Mouse (Mus musculus) embryonic facial prominence, embryonic 11.5 days (tissue): ENCODE data around the gene Gata3. TPM values are rescaled to one million over a fixed set of nuclear protein-coding genes. Genes with fewer than 3 reads are reported as not detected.

Experiments used
- ATAC-seq: fragments of 200-750 bp; cut with Nextera tagmentation; replicated peaks from 2 replicates; pipeline ENCODE4 v1.8.0; 2017; ENCODE audit warnings: low read depth; ENCODE audit not compliant: insufficient number of reproducible peaks, low FRiP score, low TSS enrichment
- DNase-seq: peaks from one replicate; pipeline ENCODE4 v3.0.0-alpha.2; 2015; ENCODE audit warnings: low spot score
- H3K27ac ChIP-seq: fragments of 300-500 bp; sonication (generic); replicated peaks from 2 replicates; pipeline ENCODE4 v1.5.1; 2014; ENCODE audit warnings: mild to moderate bottlenecking, low read depth, low read length, control low read depth
- H3K27me3 ChIP-seq: fragments of 300-500 bp; sonication (generic); 2 replicates; pipeline ENCODE4 v1.6.1; 2014; ENCODE audit warnings: mild to moderate bottlenecking, low read length, moderate library complexity, mixed read lengths; ENCODE audit not compliant: control insufficient read depth, insufficient read depth
- H3K36me3 ChIP-seq: fragments of 300-500 bp; sonication (generic); replicated peaks from 2 replicates; pipeline ENCODE4 v1.6.1; 2014; ENCODE audit warnings: low read depth, mild to moderate bottlenecking, low read length, moderate library complexity, mixed read lengths; ENCODE audit not compliant: control insufficient read depth, insufficient read depth
- H3K4me1 ChIP-seq: fragments of 300-500 bp; sonication (generic); 2 replicates; pipeline ENCODE4 v1.6.1; 2014; ENCODE audit warnings: low read length, mixed read lengths; ENCODE audit not compliant: control insufficient read depth, insufficient read depth
- H3K4me2 ChIP-seq: fragments of 300-500 bp; sonication (generic); 2 replicates; pipeline ENCODE4 v1.6.1; 2014; ENCODE audit warnings: low read depth, mild to moderate bottlenecking, control low read depth, low read length, moderate library complexity
- H3K4me3 ChIP-seq: fragments of 300-500 bp; sonication (generic); 2 replicates; pipeline ENCODE4 v1.5.1; 2014; ENCODE audit warnings: low read depth, low read length, control low read depth
- H3K9ac ChIP-seq: fragments of 300-500 bp; sonication (generic); replicated peaks from 2 replicates; pipeline ENCODE4 v1.6.1; 2014; ENCODE audit warnings: mild to moderate bottlenecking, control low read depth, low read length
- H3K9me3 ChIP-seq: fragments of 300-500 bp; sonication (generic); replicated peaks from 2 replicates; pipeline ENCODE4 v1.6.1; 2016; ENCODE audit warnings: mild to moderate bottlenecking, low read length, inconsistent platforms, mixed read lengths; ENCODE audit not compliant: control insufficient read depth
- WGBS: fragments of 180-500 bp; shearing (Covaris S2); extraction: QIAGEN DNeasy Blood & Tissue Kit; methylation state at CpG from one replicate; pipeline ENCODE4 v1.1.7; 2014; 5-methylcytosine and 5-hydroxymethylcytosine counted together
- polyA plus RNA-seq: library from polyadenylated mRNA; unstranded; fragments of >200 nt; fragmentation: Nextera tagmentation; extraction: Ambion mirVana; gene quantifications from 2 replicates; pipeline ENCODE4 v1.2.1, GENCODE M21; 2014

Gata3 gene
- polyA plus RNA-seq, 1 experiment from 2014 or later, result 17.4 TPM

GRCm38 (mm10) chr2:9883803-9884532 lies 5.9 kb downstream of the Gata3 start:
- Histone ChIP-seq H3K4me1 (peaks cover 8% of the 10 kb centered on the region), H3K27ac (no peak overlapping the region), H3K4me3 (peak overlapping the region; percentile 34), H3K4me2 (peak overlapping the region; percentile 39), H3K36me3 (no peaks in the 10 kb centered on the region), H3K9me3 (no peaks in the 10 kb centered on the region), H3K27me3 (peaks cover 34% of the 10 kb centered on the region), H3K9ac (peak overlapping the region; percentile 46; the same call in 1 of the 2 replicates)
- DNase-seq (peak; percentile 36), ATAC-seq (no peak)
- WGBS, result 2% methylated on average over 24 of the region's 27 CpGs

- peaks cover 8% of the 10 kb centered on the region for H3K4me1 ChIP-seq
- H3K27ac ChIP-seq, result no peak overlapping the region; the same call in 1 of the 2 replicates
- H3K9ac ChIP-seq, result peak overlapping the region; percentile 46
- H3K36me3 ChIP-seq, result no peaks in the 10 kb centered on the region
- under 1% methylated on average over 43 of the region's 43 CpGs for WGBS
- no peaks in the 10 kb centered on the region for H3K9me3 ChIP-seq
- DNase-seq (peak; percentile 61), ATAC-seq (no peak)
- peak overlapping the region; percentile 34 for H3K4me3 ChIP-seq
- peaks cover 32% of the 10 kb centered on the region for H3K27me3 ChIP-seq
- H3K4me2 ChIP-seq, result peak overlapping the region; percentile 39
Measured at GRCm38 (mm10) chr2:9882926-9883802, 6.7 kb downstream of the Gata3 start.

- no peak for ATAC-seq
- under 1% methylated on average over 39 of the region's 39 CpGs for WGBS
- H3K4me3 ChIP-seq, result peak overlapping the region; percentile 34
- peak; percentile 72 for DNase-seq
- H3K9me3 ChIP-seq, result no peaks in the 10 kb centered on the region
- peaks cover 8% of the 10 kb centered on the region for H3K4me1 ChIP-seq
- H3K36me3 ChIP-seq, result no peaks in the 10 kb centered on the region
- no peak overlapping the region; the same call in 1 of the 2 replicates for H3K27ac ChIP-seq
- H3K27me3 ChIP-seq, result peaks cover 27% of the 10 kb centered on the region
- H3K4me2 ChIP-seq, result peak overlapping the region; percentile 39
- H3K9ac ChIP-seq, result peak overlapping the region; percentile 46
Measured at GRCm38 (mm10) chr2:9882371-9882925, 7.4 kb downstream of the Gata3 start.

- H3K4me2 ChIP-seq, result peak overlapping the region; percentile 39
- no peaks in the 10 kb centered on the region for H3K36me3 ChIP-seq
- ATAC-seq (peak; percentile 3; the same call in 1 of the 2 replicates), DNase-seq (peak; percentile 55)
- H3K4me3 ChIP-seq, result peak overlapping the region; percentile 28
- peaks cover 8% of the 10 kb centered on the region for H3K4me1 ChIP-seq
- peak overlapping the region; percentile 52 for H3K9ac ChIP-seq
- H3K27me3 ChIP-seq, result peaks cover 22% of the 10 kb centered on the region
- under 1% methylated on average over 13 of the region's 13 CpGs for WGBS
- H3K27ac ChIP-seq, result peak overlapping the region; percentile 63
- H3K9me3 ChIP-seq, result no peaks in the 10 kb centered on the region
Measured at GRCm38 (mm10) chr2:9881611-9882023, 8.2 kb downstream of the Gata3 start.

GRCm38 (mm10) chr2:9881051-9881591 lies 8.7 kb downstream of the Gata3 start, which contains the start of gene 4930412O13Rik:
4930412O13Rik (plus strand) TSS chr2:9881252.
- Histone ChIP-seq H3K36me3 (no peaks in the 10 kb centered on the region), H3K4me2 (peak within 1 kb of the TSS; percentile 39), H3K4me3 (peak within 1 kb of the TSS; percentile 34), H3K27ac (peak within 1 kb of the TSS; percentile 63), H3K9ac (peak within 1 kb of the TSS; percentile 52), H3K27me3 (peaks cover 22% of the 10 kb centered on the region), H3K9me3 (no peaks in the 10 kb centered on the region), H3K4me1 (peaks cover 8% of the 10 kb centered on the region)
- DNase-seq (peak; percentile 74), ATAC-seq (0 out of 2 replicates have a peak, but pooled peaks have one; percentile 3)
- under 1% methylated on average over 34 of the region's 35 CpGs for WGBS

- Histone ChIP-seq H3K4me3 (no peak overlapping the region), H3K36me3 (no peaks in the 10 kb centered on the region), H3K27me3 (peaks cover 15% of the 10 kb centered on the region), H3K9ac (no peak overlapping the region), H3K4me1 (peaks cover 8% of the 10 kb centered on the region), H3K4me2 (no peak overlapping the region), H3K9me3 (no peaks in the 10 kb centered on the region), H3K27ac (no peak overlapping the region)
- no peak for ATAC-seq
- WGBS, result 2% methylated on average over 11 of the region's 11 CpGs
- DNase-seq, result peak; percentile 11
Measured at GRCm38 (mm10) chr2:9880271-9880670, 9.6 kb downstream of the Gata3 start.

GRCm38 (mm10) chr2:9879493-9879892 lies 10.3 kb downstream of the Gata3 start:
- ATAC-seq (peak; percentile 90), DNase-seq (peak; percentile 97)
- H3K9ac ChIP-seq, result peak overlapping the region; percentile 32; the same call in 1 of the 2 replicates
- H3K4me2 ChIP-seq, result peak overlapping the region; percentile 66
- peaks cover 8% of the 10 kb centered on the region for H3K4me1 ChIP-seq
- 0% methylated on average over 21 of the region's 21 CpGs for WGBS
- no peak overlapping the region for H3K27ac ChIP-seq
- H3K36me3 ChIP-seq, result no peaks in the 10 kb centered on the region
- H3K27me3 ChIP-seq, result peaks cover 9% of the 10 kb centered on the region
- no peaks in the 10 kb centered on the region for H3K9me3 ChIP-seq
- H3K4me3 ChIP-seq, result peak overlapping the region; percentile 38
